Mouse (Mus musculus) CH12F3 (cell line): ENCODE measurements around the gene Tspear.

ENCODE experiments used
- in situ Hi-C: fragments of 300-500 bp; cut with MboI; formaldehyde crosslinking; loops from 2 replicates; pipeline ENCODE4 v1.14.3; 2020; ENCODE audit warnings: low sequenced_read_pairs

The Tspear gene

DNA sequence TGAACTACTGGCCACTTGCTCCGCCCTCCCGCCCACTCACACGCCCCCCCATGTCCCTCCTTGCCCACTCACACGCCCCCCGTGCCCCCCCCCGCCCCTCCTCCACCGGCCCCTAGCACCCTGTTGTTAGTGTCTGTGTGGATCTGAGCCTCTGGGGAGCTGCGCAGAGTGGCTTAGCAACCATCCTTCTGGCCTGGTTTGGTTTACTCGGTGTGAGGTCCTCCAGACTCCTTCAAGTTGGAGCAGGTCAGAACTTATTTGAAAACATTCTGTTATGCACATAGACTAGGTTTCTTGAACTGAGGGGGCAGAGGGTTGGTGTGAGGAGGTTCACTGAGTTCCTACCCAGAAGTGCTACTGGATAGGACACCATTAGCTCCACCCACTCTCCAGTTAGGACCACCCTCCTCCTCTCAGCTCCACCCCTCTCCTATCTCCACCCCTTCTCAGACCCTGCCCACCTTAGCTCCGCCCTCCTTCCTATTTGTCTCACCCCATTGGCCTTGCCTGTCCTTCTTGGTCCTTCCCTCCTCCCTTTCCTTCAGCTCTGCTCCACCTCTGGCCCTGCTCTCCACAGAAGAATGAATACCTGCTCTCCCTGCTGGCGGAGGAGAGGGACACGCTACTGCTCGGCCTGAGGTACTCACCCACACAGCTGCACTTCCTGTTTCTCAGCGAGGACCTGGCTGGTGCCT is 177.8 kb downstream of the Tspear start:
- in situ Hi-C loops = no loop called here

DNA sequence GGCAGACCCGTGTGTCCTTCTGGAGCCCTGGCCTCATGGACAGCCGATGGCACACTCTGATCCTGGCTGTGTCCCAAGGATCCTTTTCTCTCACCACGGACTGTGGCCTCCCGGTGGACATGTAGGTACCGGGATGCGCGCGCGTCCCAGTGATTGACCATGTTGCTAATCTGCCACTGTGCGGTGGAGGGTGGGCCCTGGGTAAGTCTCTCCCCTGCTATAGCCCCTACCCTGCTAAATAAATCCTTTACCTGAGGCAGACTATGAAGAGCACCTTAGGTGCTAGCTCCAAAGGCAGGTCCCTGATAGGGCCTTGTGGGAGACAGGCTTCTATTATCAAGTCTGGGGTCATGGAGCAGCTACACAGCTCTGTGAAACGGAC is 178.4 kb downstream of the Tspear start:
- in situ Hi-C loops = no loop called here

DNA sequence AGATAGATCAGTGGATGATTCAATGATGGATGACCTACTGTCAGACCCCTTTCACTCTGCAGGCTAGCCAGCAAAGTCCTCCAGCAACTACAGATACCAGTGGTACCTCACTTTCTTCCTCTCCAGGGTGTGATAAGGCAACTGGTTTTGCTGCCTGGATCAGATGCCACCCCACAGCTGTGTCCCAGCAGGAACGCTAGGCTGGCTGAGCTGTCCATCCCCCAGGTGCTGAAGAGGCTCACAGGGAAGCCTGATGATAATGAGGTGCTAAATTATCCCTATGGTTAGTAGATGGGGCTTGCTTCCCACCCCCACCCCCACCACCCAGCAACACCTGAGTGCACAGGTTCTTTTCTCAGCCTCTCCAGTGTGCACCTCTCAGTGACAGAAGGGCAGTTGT is 181.2 kb downstream of the Tspear start:
- in situ Hi-C loops = no loop called here

DNA sequence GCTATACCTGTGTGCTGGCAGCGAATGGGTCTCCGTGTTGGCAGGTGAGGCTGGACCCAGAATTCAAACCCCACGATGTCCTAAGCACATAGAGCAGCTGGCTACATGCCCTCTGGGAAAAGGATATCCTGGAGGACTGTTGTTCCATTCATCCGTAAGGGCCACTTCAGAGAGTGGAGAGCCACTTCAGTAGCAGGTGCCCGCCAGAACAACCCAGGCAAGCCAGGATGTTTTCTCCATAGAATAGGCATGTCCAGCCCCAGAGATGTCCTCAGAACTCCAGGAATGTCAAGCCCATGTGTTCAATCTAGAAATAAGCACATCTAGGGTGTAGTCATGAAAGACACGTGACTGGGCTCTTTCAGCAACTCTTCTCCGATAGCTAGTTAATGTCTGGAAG is 183.3 kb downstream of the Tspear start:
- in situ Hi-C loops = no loop called here

DNA sequence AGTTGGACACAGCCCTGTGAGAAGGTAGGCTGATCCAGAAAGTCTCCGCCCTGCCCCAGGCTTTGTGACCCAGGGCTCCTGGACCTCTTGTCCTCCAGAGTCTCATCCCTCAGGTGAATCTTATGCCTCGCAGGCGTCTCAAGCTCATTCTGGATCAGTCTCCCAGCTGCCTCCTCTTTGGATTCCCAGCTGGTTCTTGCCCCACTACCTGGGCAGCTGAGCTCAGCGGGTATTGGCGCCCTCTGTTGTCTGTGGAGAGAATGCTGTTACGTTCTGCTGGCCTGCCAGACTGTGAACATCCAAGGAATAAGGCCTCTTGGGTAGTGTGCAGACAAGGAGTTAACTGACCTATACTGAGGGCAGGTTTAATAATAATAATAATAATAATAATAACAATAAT is 192.6 kb downstream of the Tspear start:
- in situ Hi-C loops = no loop called here

DNA sequence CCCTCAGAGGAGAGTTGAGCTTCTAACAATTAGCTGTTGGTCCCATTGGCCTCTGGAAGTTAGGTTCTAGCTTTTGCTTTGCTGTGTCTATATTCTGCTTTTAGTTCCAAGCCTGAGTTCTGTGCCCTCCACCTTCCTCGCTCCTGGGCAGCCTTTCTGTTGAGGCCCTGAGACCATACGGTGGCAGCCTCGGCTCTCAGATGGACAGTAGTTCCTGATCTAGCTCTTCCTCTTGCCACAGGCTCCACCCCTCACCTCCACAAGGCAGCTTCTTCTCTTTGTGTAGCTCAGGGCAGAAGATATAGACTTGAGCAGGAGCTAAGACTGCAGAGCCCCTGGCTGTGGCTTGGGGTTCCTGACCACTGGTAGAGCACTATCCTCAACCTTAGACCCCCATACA is 193.9 kb downstream of the Tspear start:
- in situ Hi-C loops = no loop called here

DNA sequence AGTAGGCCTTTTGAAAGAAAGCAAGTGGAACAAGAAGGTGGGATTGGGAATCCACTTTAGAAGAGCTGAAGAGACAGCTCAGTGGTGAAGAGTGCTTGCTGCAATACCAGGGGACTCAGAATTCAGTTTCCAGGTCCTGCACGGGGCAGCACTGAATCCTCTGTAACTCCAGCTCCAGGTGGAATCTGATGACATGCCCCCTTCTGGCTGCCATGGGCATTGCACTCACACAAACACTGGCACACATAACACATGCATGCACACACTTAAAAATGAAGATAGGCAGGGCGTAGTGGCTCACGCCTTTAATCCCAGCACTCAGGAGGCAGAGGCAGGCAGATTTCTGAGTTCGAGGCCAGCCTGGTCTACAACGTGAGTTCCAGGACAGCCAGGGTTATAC is 196.2 kb downstream of the Tspear start:
- in situ Hi-C loops = no loop called here

DNA sequence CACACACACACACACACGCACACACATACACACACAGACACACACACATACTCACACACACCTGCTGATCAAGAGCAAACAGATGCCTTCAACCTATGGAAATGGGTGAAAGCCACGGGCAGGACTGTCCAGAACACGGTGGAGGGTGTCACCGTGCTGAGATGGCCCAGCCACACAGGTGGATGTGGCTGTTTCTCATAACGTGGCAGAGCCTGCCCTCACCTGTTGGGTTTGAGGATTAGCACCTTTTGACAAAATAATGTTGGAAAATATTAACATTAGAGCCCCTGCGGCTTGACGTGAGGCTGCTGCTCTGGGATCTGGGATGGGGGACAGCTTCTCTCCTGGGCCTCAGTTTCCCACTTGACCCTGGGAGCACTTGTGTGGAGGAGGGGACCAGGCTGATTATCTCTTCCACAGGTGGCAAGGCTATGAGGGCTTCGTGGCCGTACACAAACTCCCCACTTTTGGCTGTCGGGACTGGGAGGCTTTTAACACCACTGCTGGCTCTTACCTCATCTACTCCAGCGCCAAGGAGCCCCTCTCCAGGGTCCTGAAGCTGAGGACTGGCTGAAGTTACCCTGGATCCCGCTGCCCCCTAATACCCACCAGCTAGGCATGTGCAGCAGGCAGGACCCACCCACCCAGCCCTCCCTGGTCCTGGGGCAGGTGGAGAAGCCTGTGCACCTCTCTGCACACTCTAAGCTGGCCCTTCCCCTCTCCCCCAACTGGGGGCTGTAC is 199.8 kb downstream of the Tspear start:
- in situ Hi-C loops = no loop called here

DNA sequence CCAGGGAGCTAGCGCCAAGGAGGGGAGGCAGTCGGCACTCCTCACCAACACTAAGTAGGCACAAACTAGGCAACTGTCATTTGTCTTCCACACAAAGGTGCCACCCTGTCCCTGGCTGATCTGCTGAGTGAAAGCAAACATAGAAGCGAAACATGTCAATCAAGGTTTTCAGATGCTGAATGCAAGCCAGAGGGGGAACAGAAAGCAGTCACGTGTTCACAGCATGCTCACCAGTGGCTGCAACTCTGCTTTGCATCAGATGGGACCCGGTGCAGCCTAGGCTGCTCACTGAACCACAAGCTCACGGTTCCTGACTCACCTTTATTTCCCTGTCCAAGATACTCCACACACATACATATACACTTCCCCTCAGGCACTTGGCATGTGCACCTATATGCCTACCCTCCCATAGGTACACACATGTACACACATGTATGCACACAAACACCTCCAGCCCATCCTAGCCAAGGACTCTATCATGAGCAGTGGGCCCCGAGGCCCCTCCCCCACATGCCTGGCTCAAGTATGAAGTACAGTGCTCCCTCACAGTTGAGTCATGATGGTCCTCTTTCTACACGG is 204.7 kb downstream of the Tspear start:
- in situ Hi-C loops = no loop called here

DNA sequence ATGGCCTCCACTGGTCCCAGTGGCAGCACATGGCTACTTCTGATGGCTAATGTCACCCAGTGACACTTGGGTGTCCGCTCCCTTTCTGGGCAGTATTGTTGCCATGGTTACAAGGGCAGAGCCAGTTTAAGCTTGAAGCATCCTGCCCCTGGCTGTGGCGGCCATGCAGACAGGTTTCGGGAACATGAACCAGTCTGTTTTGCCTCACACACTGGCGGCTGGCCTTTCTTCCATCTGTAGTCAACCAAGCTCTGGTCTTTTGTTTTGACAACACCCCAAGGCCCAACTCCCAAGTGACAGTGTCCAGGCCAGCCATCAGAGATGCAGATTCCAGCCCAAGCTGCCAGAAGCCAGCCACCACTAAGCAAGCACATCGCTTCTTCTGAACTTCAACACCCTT is 209.2 kb downstream of the Tspear start:
- in situ Hi-C loops = no loop called here

DNA sequence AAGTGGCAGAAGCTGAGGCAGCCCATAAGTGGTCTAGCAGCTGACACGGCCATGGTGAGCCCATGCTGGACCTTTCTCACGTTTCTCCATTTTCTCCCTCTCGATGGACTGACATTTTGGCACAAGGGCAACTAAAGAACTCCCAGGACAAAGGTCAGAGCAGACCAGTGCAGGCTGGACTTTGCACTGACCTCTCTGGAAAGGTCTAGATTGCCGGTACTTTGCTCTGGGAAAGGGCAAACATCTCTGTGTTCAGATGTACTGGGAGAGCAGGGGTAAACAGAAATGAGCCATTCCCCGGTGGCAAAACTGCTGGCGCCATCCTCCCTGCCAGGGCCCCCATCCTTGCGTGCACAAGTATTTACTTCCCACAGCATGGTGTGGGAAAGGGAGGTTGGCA is 213.8 kb downstream of the Tspear start:
- in situ Hi-C loops = no loop called here

DNA sequence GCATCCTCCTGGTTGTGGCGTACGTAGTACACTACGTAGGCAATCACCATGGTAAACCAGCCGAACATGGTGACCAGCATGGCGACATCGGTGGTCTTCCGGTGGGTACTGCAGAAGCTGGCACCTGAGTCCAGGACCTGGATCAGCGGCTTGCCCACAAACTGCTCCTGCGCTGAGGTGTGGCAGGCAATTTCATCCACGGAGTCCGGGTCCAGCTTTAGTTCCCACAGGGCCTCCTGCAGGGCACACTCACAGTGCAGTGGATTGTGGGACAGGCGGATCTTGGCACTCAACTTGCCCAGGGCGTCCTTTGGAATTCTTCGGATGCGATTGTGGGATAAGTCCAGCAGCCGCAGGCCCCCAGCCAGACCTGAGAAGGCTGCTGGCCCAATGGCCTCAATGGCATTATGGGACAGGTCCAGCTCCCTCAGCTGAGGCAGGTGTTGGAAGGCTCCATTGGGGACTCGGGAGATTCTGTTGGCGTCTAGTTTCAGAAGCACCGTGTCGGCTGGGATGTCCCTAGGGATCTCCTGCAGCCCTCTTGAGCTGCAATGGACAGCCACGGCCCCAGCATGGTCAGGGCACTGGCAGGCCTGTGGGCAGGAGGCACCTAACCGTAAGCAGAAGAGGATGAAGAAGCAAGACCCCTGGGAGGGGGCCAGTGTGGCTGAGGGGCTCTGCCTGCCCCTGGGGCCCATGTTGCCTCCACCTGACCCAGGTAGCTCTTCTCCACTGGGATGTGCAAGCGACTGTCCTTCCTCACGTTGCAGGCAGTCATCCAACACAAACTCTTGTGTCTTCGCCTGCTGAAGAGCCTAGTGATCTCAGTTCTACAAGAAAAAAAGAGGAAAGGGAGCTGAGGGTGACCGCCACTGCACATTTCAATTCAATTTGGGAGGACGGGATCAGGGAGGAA is 214.8 kb downstream of the Tspear start:
- in situ Hi-C loops = no loop called here

DNA sequence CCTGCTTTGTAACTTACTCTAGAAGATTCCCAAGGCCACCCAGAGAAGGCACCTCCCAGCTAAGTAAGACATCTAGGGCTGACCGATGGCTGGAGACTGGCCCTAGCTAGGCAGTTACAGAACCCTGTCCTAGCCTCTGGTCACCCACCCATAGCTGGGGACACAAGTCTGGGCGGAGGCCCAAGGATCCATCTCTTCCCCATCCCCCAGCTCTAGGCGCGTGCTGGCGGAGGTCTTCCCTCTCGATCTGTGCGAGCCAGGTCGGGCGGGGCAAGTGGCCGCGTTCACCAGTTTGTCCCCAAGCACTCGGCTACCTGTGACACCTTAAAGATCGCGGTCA is 215.5 kb downstream of the Tspear start:
- in situ Hi-C loops = no loop called here

DNA sequence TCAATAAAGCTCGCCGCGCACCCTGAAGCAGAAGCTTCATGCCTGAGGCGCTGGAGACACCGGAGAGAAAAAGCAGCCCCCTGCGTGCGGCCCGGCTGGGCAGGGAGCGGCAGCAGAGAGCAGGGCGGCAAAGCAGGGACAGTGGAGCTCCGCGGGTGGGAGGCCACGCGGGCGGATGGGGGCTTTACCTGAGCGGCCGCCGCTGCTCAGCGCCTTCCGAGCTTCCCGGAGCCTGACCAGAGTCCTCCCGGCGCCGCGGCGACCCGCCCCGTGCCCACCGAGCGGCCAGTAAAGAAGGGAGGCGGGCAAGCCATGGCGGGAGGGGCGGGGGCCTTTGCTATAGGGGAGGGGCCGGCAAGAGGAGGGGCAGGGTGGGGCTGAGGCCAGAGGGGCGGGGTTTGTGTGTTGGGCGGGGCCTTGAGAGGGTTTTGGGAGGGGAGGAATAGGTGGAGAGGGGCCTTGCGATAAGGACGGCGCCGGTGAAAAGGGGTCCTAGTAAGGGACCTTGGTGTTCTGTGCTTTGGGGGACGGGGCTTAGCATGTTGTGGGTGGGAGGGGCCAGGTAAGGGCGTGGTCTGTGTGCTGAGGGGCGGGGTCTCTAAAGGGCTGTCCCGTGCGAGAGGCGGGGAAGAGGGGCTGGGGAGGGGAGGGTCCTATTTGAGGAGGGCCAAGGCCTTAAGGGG is 216.0 kb downstream of the Tspear start, which contains the start of gene Lrrc3:
Gene Lrrc3 (minus strand): TSS at position 326 of the 683 bp plus-strand sequence.
- in situ Hi-C loops = no loop called here

DNA sequence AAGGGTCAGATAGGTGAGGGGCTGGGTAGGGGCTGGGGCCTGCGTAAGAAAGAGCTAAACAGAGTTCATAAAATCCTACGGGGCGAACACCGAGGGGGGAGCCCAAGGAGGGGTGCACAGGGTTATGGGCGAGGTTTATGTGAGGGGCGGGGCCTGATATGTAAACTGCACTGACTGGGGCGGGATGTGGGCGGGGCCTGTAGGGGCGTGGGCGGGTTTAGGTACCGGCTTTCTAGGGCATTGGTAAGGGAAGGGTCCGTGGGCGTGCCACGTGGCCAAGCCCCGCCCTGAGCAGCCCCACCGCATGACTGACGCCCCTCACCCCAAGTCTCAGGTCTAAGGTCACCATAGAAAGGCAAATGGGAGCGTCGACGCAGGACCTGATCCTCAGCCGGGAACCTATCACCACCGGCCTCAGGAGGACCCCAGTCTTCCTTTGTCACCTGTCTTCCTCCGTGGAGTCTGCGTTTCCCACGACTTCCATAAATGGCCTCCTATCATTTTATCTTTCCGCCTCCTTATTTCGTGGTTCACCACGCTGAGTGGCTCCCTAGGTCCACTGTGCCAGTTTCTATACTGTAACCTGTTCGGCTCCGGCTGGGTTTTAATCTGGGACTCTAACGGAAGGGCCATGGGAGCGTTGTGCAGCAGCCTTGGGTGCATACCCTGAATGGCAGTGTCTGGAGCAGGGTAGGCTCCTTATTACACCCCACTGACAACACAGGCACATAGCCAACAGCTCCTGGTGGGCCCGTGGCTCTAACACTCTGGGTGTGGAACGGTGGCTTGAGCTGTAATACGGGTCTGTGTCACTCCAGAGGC is 216.7 kb downstream of the Tspear start:
- in situ Hi-C loops = no loop called here

DNA sequence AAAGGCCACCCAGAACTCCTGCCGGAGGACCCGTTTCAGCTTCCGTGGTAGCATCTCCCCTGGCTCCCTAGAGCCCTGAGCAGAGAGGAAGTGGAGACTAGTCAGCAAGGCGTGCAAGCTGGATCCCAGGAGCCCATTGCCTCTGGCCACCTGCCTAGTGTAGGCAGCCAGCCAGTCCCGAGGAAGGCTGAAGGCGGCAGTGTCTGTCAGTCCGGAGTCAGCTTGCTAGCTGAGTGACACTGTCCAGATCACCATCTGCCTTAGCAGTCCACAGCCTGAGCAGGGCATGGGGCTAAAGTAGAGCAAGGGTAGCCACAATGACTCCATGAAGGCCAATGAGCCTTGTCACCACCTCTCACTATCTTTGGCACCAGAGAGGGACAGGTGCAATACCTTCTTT is 226.2 kb downstream of the Tspear start:
- in situ Hi-C loops = no loop called here

DNA sequence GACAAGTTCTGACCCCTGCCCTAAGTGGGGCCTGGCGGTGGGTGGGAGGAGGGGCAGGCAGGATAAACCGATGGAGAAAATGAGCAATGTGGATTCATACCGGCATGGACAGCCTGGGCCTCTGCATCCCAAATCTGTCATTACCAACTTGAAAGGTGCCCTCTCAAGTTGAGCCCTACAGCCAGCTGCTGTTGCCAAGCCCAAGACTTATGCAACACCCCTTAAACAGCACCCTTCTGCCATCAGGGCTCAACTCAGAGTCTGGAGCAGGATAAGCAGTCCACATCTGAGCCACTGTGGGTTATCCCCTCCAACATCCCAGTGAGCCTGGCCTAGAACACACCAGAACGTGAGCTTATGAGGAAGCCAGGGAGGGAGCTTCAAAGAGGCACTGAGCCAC is 226.9 kb downstream of the Tspear start:
- in situ Hi-C loops = no loop called here

DNA sequence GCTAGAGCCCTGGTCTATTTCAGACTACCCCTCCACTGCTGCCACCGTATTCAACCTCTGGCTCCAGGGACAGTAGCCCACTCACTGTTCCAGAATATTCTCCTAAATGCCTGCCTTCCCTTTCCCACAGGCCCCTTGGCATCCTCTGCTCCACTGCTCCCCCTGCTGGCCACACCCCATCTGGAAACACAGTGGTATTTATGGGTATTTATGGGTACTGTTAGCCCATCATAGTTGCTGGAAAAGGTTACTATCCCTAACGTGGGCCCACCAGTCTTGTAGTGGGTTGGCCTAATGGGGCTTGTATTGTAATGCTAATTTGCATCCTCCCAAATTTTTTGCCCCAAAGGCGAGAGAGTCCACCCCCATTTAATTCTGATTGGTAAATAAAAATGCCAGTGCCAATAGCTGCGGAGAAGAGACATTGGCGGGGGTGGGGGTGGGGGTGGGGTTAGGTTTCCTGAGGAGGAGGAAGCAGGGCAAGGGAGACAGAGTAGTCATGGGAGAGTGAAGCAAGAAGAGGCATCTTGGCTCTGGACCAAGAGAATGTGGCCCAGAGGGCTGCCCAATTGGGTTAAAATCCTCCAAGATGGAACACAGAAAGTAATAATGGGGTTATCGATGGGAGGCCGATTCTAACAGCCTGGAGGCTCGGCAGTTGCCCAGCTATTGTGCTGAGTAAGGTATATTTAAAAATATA is 230.4 kb downstream of the Tspear start:
- in situ Hi-C loops = no loop called here

DNA sequence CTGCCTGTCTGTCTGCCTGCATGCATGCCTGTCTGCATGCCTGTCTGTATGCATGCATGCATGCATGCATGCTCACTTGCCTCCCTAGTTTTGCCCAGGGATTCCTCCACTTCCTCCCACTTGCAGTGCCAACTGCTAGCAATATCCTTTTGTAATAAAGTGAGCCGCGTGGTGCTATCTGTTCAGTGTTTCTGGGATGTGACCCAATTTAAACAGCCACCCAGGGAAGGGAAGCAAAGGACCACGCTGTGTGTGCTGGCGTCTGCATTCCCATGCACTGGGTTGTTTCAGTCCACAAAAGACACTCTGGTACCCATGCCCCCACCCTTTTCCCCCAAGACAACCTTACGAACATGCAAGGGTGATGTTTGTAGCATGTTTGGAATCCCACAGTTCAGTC is 234.6 kb downstream of the Tspear start:
- in situ Hi-C loops = no loop called here
